Mouse (Mus musculus): ENCODE measurements around the gene Myh7.
"Not testable (repeated sequence)": the region's sequence is repeated elsewhere in the genome, so short reads cannot be mapped to it uniquely, and the experiment has no call there.

Myh7 gene

GRCm38 (mm10) chr14:54994136-54994868, at the start of gene Myh7:
Myh7 (minus strand) TSS chr14:54994626.
- DNase-seq, result no peak

GRCm38 (mm10) chr14:55043694-55044093, 49.3 kb upstream of the Myh7 start:
- not testable (repeated sequence) for DNase-seq

- DNase-seq, result no peak
These were observed 38.3 kb upstream of the Myh7 start for GRCm38 (mm10) chr14:55032695-55033225.

- DNase-seq, result peak; percentile 58
These were observed 34.7 kb upstream of the Myh7 start for GRCm38 (mm10) chr14:55029034-55029698.

GRCm38 (mm10) chr14:55028333-55028835, 34.0 kb upstream of the Myh7 start:
- no peak for DNase-seq

- DNase-seq, result no peak
These were observed 33.2 kb upstream of the Myh7 start for GRCm38 (mm10) chr14:55027653-55028052.

- no peak for DNase-seq
These were observed 32.8 kb upstream of the Myh7 start for GRCm38 (mm10) chr14:55027251-55027650.

- DNase-seq, result peak; percentile 49
These were observed 31.1 kb upstream of the Myh7 start for GRCm38 (mm10) chr14:55025527-55025926.

GRCm38 (mm10) chr14:55024236-55024635, 29.8 kb upstream of the Myh7 start:
- peak; percentile 24 for DNase-seq

GRCm38 (mm10) chr14:55023011-55023410, 28.6 kb upstream of the Myh7 start:
- DNase-seq, result no peak

GRCm38 (mm10) chr14:55020394-55020793, 26.0 kb upstream of the Myh7 start:
- DNase-seq, result no peak

GRCm38 (mm10) chr14:55016876-55017275, 22.4 kb upstream of the Myh7 start:
- DNase-seq, result no peak

GRCm38 (mm10) chr14:55015767-55016111, 21.3 kb upstream of the Myh7 start:
- DNase-seq, result no peak

GRCm38 (mm10) chr14:55014991-55015766, 20.8 kb upstream of the Myh7 start, which contains the start of gene Ngdn:
Ngdn (plus strand) TSS chr14:55015454.
- DNase-seq, result peak; percentile 97

- DNase-seq, result no peak
These were observed 20.2 kb upstream of the Myh7 start for GRCm38 (mm10) chr14:55014591-55014990.

- DNase-seq, result peak; percentile 16
These were observed 16.7 kb upstream of the Myh7 start for GRCm38 (mm10) chr14:55011116-55011515.

GRCm38 (mm10) chr14:55008417-55008816, 14.0 kb upstream of the Myh7 start:
- DNase-seq, result no peak

GRCm38 (mm10) chr14:55007120-55007908, 12.9 kb upstream of the Myh7 start:
- no peak for DNase-seq

- DNase-seq, result no peak
These were observed 12.1 kb upstream of the Myh7 start for GRCm38 (mm10) chr14:55006541-55006940.

GRCm38 (mm10) chr14:55005967-55006366, 11.5 kb upstream of the Myh7 start:
- no peak for DNase-seq

GRCm38 (mm10) chr14:55005506-55005905, 11.1 kb upstream of the Myh7 start:
- DNase-seq, result no peak
